Mouse (Mus musculus) left cerebral cortex, postnatal 25 days (tissue): Measurements from ENCODE around the gene Cpn1. TPM values are rescaled to one million over a fixed set of nuclear protein-coding genes. Genes with fewer than 3 reads are reported as not detected.

Experiments used
- DNase-seq, 2 experiments: peaks; one replicate each; pipeline ENCODE4 v3.0.0; 2022; ENCODE audit warnings: low spot score in 2 of 2, mixed read lengths in 1 of 2
- intact Hi-C: fragments of 180-260 bp; cut with DNase I; formaldehyde crosslinking; loops from one replicate; pipeline ENCODE4 v1.15.1; 2025
- total RNA-seq, 2 experiments: library from RNA; stranded (reverse); gene quantifications; 2 replicates each; pipeline ENCODE4 v1.2.3; 2021

Cpn1 gene
- total RNA-seq, 2 experiments from 2014 or later = 0.18 to 0.43 TPM

DNA sequence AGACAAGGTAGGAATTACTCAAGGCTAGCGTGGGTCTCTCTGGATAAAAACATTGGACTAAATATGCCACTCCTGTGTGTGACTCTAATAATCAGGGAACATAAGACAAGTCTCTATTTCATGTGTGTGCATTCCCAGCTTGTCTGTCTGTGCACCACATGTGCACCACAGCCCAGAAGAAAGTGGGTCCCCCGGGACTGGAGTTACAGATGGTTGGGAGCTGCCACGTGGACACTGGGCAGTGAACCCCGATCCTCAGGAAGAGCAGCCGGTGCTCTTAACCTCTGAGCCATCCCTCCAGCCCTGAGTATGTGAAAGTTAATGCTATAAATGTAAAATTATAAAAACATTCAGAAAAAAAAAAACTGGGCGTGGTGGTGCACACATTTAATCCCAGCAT is 68.6 kb downstream of the Cpn1 start:
- DNase-seq = no peak

DNA sequence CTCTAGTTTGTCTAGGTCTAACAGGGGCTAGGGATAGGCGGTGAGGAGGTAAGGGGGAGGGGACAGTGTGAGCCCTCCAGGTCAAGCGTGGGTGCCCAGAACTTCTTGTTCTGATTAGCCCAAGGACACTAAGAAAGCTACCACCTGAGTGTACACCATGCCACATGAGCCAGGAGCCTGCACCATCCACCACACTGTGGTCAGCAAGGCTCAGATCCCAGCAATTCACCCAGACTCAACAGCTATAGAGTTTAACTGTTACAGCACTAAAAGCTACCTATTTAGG is 69.0 kb downstream of the Cpn1 start:
- intact Hi-C loops = no loop called here
- DNase-seq = no peak

More for the DNA sequence above, 68.6 kb downstream of the Cpn1 start:
- intact Hi-C loops = no loop called here

DNA sequence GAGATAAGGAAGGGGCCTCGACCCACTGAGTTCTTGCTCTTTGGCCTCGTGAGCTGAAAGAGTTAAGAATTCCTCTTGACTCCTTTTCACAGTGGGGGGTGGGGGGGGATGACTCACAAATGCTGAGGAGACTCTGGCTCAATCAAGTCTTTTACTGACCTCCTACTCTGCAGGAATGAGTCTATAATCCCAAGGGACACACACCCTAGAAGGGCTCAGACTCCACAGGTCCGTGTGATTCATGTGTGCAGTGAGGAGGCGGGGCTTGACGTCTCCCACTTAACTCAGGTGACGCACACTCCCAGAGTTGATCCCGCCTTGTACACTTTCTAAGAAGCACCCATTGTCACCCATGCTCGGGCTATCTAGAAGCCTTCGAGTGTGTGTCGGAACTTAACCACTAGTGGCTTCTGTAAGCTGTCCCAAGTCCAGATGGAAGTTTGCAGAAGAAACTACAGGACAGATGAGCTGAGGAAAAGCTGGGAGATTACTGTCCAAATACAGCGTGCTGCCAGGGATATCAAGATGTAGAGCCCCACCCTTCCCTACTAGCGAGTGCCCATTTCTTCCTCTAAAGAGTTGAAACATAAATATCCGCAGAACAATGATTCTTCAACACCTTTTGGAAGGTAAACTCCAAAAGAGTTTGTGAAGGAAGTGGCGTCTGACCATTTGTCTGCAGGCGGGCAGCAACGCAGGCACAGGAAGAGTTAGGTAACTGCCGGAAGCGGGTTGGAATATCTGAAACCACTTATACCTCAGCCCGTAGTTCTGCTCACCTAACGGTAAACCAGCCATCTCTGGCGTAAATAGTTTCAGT is 69.6 kb downstream of the Cpn1 start:
- no peak for DNase-seq
- intact Hi-C loops = no loop called here

DNA sequence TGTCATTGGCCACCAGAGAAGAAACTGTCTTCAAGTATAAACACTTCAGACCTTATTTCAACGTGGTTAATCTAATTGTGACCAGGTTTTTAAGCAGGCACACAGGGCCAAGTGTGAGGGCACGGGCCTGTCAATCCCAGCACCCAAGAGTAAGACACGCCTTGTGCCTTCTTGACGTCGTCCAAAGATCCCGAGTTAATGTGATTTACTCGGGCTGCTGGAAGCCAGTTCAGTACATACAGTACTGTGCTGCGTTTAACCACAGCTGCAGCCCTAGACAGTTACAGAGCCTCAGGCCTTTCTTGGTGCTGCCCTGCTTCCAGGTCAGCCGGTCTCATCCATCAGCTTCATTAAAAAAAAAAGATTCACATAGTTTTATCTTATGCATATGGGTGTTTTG is 70.9 kb downstream of the Cpn1 start:
- intact Hi-C loops = no loop called here
- no peak for DNase-seq

DNA sequence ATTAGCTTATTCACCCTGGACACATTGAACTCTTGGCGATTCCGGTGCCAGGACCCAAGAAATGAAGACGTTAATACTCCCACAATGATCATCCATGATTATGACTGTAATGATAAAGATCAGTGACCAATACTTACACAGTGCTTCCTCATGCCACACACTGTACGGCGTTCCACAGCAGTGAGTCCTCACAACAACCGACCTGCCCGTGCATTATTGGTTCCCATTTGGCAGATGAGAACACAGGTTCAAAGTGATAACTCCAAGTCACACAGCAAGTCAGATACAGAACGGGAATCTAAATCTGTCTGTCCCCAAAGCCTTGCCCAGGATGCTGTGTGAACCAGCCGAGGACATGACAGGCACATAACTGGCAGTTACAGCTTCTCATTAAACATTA is 71.4 kb downstream of the Cpn1 start:
- intact Hi-C loops = no loop called here
- no peak for DNase-seq

DNA sequence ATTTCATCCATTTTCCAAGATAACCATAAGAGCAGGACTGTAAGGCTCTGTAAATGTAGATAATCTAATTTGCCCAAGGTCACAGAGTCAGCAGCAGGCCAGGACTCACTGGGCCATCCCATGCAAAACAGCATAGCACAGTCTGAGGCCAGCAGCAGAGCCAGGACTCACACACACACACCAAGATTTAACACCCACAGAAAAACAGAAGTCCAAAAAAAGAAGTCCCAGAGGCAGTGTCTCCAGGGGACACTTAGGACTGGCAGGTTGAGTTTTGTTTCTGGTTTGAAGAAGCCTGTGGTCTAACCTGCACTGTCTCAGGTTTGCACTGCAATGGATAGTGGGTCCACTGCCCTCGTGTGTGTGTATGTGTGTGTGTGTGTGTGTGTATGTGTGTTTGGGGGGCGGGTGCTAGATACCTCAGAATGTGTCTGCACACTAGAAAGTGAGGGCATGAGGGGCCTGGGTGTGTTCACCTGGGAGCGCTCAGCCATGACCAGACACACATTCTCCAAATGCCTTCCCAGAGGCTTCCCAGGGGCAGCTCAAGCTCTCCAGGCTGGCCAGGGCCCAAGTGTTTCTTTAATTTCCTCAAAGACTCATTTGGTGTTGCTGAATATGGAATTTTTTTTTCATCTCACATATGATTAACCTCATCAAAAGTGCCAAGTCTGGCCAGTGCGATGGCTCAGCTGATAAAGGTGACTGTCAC is 73.4 kb downstream of the Cpn1 start:
- intact Hi-C loops = no loop called here
- DNase-seq = no peak

DNA sequence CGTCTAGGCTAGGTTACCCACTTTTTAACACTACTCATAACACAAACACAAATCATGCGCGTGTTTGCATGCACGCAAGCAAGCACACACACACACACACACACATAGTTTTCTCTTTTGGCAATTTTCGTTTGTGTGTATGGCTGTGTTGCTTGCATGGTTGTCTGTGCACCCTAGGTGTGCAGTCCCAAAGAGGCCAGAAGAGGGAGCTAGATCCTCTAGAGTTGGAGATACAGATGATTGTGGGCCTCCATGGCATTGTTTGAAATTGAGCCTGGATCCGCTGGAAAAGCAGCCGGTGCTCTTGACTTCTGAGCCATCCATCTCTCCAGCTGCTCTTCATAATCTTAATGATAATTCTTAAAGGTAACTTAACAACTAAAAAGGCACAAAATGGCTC is 79.9 kb downstream of the Cpn1 start:
- DNase-seq = no peak
- intact Hi-C loops = loop anchor here (5.0 kb wide), 1 partner anchor 49 kb away; no protein-coding TSS in a partner anchor

Other genes starting within 250 kb of the Cpn1 start
- gene Cutc, start 233.6 kb downstream of the Cpn1 start, total RNA-seq = 1 to 10 TPM; 5.7 to 6.1 TPM
- 10 to 100 TPM; 14.1 to 22.3 TPM for gene Cox15, start 233.6 kb downstream of the Cpn1 start, total RNA-seq
- under 1 TPM; 0.07 to 0.09 TPM for gene Abcc2, start 204.4 kb downstream of the Cpn1 start, total RNA-seq
- 10 to 100 TPM in 1 of 2 experiments, 1 to 10 TPM in 1; 10.0 to 13.3 TPM for gene Dnmbp, start 46.4 kb downstream of the Cpn1 start, total RNA-seq
- under 1 TPM; 0.16 to 0.37 TPM for gene Cyp2c23, start 42.7 kb upstream of the Cpn1 start, total RNA-seq
- 10 to 100 TPM; 21.4 to 25.5 TPM for gene Erlin1, start 83.2 kb upstream of the Cpn1 start, total RNA-seq
- gene Chuk, start 120.9 kb upstream of the Cpn1 start, total RNA-seq = 10 to 100 TPM; 42.2 to 54.8 TPM
- 10 to 100 TPM; 17.5 to 18.2 TPM for gene Cwf19l1, start 149.3 kb upstream of the Cpn1 start, total RNA-seq
- 10 to 100 TPM; 62.9 to 65.0 TPM for gene Bloc1s2, start 159.9 kb upstream of the Cpn1 start, total RNA-seq
- gene Pkd2l1, start 205.9 kb upstream of the Cpn1 start, total RNA-seq = under 1 TPM; 0.14 to 0.16 TPM
- gene Scd3, start 216.7 kb upstream of the Cpn1 start, total RNA-seq = 1 to 10 TPM; 2.2 to 3.2 TPM